Mouse (Mus musculus): Measurements from ENCODE around the gene Syt3. TPM values are rescaled to one million over a fixed set of nuclear protein-coding genes. Genes with fewer than 3 reads are reported as not detected.

The Syt3 gene
- polyA plus RNA-seq, 1 experiment from 2014 or later: 2.1 TPM

DNA sequence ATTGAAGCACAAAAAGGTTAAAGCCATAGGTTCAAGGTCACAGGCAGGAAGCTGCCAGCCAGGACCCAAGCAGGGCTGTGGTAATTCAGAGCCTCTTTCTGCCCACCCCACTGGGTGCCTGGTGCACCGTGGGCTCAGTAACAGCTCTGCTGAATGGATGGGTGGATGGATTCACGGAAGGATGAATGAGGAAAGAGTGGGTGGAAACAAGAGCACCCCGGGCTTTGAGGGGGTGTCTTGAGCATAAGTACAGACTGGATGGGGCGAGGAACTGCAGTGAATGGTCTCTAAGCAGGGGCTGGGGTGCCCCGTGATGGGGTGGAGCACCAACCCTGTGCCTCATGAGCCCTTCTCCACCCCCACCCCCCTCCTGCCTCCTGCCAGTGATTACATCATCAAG, 42.2 kb upstream of the Syt3 start:
- Histone ChIP-seq H3K9me3 (ENCODE audit: control insufficient read depth, low read length) (no peaks in the 10 kb centered on the region), H3K27ac (replicated peaks; ENCODE audit: low read depth, low read length) (no peak overlapping the region), H3K4me1 (ENCODE audit: control insufficient read depth, insufficient read depth, low read length) (no peaks in the 10 kb centered on the region; the same call in 1 of the 2 replicates), H3K36me3 (ENCODE audit: control insufficient read depth, insufficient read depth, low read length) (no peaks in the 10 kb centered on the region), H3K27me3 (ENCODE audit: control insufficient read depth, insufficient read depth, low read length) (peaks cover 36% of the 10 kb centered on the region), H3K4me3 (ENCODE audit: low read depth, low read length) (no peak overlapping the region), H3K9ac (ENCODE audit: low read length) (no peak overlapping the region), H3K4me2 (ENCODE audit: low read depth, severe bottlenecking) (no peak overlapping the region)
- WGBS: 57% methylated on average over 5 of the region's 5 CpGs
- no peak for DNase-seq (ENCODE audit: low spot score)
- no peak for ATAC-seq (ENCODE audit: insufficient number of reproducible peaks, low FRiP score, low TSS enrichment, low read depth)

DNA sequence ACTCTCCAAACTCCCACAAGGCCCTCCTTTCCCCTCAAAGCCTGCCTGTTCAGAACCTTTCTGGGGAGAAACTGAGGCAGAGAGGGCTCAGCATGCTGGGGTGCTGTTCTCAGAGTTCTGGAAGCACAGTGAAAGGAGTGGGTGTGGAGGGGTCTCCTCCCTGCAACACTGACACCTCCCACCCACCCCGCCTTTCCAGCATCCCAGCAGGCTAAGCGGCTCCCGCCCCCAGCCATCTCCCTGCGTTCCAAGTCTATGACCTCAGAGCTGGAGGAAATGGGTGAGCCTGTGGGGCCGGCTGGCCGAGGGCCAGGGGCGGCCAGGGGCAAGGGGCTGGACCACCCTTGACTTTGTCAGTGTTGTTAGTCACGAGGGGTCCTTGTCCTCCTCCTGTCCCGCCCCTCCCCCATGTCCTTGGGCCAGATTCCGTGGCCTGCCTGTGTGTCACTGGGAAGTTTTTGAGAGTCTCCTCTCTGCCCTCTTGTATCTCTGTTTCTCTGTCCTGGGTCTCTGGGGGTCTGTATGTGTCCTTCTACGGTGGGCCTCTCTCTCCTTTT, 40.4 kb upstream of the Syt3 start:
- H3K9ac ChIP-seq (ENCODE audit: low read length): no peak overlapping the region
- peaks cover 24% of the 10 kb centered on the region for H3K27me3 ChIP-seq (ENCODE audit: control insufficient read depth, insufficient read depth, low read length)
- H3K4me2 ChIP-seq (ENCODE audit: low read depth, severe bottlenecking): no peak overlapping the region
- H3K4me1 ChIP-seq (ENCODE audit: control insufficient read depth, insufficient read depth, low read length): no peaks in the 10 kb centered on the region
- ATAC-seq (ENCODE audit: insufficient number of reproducible peaks, low FRiP score, low TSS enrichment, low read depth) (no peak), DNase-seq (ENCODE audit: low spot score) (no peak)
- H3K4me3 ChIP-seq (ENCODE audit: low read depth, low read length): no peak overlapping the region
- WGBS: 21% methylated on average over 11 of the region's 11 CpGs
- H3K27ac ChIP-seq (replicated peaks; ENCODE audit: low read depth, low read length): no peak overlapping the region
- H3K9me3 ChIP-seq (ENCODE audit: control insufficient read depth, low read length): no peaks in the 10 kb centered on the region; the same call in 1 of the 2 replicates
- H3K36me3 ChIP-seq (ENCODE audit: control insufficient read depth, insufficient read depth, low read length): no peaks in the 10 kb centered on the region

DNA sequence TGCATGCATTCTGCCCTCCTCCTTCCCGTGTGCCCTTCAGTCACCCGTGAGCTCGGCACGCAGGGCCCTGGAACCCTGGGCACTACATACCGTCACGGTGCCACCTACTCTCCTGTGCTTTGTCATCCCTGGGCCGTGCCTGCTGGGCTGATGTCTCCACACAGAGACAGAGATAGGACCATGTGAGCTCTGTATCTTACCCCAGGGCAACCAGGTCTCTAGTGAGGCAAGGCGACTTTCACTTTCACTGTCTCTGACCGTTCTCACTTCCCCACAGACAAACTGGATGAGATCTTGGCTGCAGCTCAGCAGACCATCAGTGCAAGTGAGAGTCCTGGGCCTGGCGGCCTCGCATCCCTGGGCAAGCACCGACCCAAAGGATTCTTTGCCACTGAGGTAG, 39.3 kb upstream of the Syt3 start:
- Histone ChIP-seq H3K27ac (replicated peaks; ENCODE audit: low read depth, low read length) (no peak overlapping the region), H3K4me2 (ENCODE audit: low read depth, severe bottlenecking) (no peak overlapping the region), H3K9me3 (ENCODE audit: control insufficient read depth, low read length) (no peaks in the 10 kb centered on the region; the same call in 1 of the 2 replicates), H3K36me3 (ENCODE audit: control insufficient read depth, insufficient read depth, low read length) (no peaks in the 10 kb centered on the region), H3K4me3 (ENCODE audit: low read depth, low read length) (no peak overlapping the region), H3K9ac (ENCODE audit: low read length) (no peak overlapping the region), H3K27me3 (ENCODE audit: control insufficient read depth, insufficient read depth, low read length) (peaks cover 20% of the 10 kb centered on the region), H3K4me1 (ENCODE audit: control insufficient read depth, insufficient read depth, low read length) (no peaks in the 10 kb centered on the region)
- 65% methylated on average over 12 of the region's 12 CpGs for WGBS
- ATAC-seq (ENCODE audit: insufficient number of reproducible peaks, low FRiP score, low TSS enrichment, low read depth) (no peak), DNase-seq (ENCODE audit: low spot score) (no peak)

DNA sequence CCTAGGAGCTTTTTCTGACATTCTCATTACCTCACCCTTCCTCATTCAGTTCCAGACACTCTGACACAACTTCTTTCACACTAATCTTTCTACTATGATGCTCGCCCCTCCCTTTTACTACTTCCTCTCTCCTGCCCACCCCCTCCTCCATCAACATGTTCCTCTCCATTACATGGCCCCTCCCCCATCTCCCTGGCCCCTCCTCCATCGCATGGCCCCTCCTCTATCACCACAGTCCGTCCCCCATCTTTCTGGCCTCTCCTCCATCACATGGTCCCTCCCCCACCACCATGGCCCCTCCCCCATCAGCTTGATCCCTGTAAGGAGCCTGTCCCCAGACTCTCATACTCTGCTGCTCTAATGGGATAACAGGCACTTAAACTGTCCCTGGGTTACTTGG, 34.9 kb upstream of the Syt3 start:
- Histone ChIP-seq H3K9me3 (ENCODE audit: control insufficient read depth, low read length) (no peaks in the 10 kb centered on the region; the same call in 1 of the 2 replicates), H3K36me3 (ENCODE audit: control insufficient read depth, insufficient read depth, low read length) (no peaks in the 10 kb centered on the region), H3K9ac (ENCODE audit: low read length) (no peak overlapping the region), H3K4me3 (ENCODE audit: low read depth, low read length) (no peak overlapping the region), H3K4me2 (ENCODE audit: low read depth, severe bottlenecking) (no peak overlapping the region), H3K4me1 (ENCODE audit: control insufficient read depth, insufficient read depth, low read length) (peaks cover 9% of the 10 kb centered on the region; the same call in 1 of the 2 replicates), H3K27ac (replicated peaks; ENCODE audit: low read depth, low read length) (no peak overlapping the region), H3K27me3 (ENCODE audit: control insufficient read depth, insufficient read depth, low read length) (peaks cover 54% of the 10 kb centered on the region)
- 17% methylated on average over 3 of the region's 3 CpGs for WGBS
- no peak for ATAC-seq (ENCODE audit: insufficient number of reproducible peaks, low FRiP score, low TSS enrichment, low read depth)
- no peak for DNase-seq (ENCODE audit: low spot score)

DNA sequence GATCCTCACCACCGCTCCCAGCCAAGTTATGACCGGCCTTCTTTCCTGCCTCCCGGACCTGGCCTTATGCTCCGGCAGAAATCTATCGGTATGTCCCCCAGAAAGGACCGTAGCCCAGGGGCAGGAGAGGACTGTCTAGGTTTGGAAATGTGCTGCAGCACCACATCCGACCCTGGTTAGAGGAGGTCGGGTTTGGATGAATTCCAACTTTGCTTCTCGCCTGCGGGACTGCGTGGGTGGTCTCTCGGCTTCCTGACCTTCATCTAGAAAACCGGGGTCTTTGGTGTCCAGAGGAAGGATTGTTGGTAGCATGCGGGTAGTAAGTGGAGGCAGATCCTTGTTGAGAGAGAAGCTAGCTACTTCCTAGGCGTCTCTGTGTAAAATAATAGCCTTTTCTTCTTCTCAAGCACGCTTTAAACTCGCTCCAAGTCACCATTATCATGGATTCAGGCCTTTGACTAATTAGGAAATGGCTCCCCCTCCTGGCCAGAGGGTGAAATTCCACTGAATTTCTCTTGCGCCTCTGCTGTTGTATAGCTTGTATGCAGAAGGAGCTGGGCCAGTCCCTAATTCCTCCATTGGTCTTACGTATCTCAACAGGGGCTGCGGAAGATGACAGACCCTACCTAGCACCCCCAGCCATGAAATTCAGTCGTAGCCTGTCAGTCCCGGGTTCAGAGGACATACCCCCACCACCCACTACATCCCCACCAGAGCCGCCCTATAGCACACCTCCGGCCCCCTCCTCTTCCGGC, 32.8 kb upstream of the Syt3 start:
- Histone ChIP-seq H3K4me1 (ENCODE audit: control insufficient read depth, insufficient read depth, low read length) (peaks cover 9% of the 10 kb centered on the region; the same call in 1 of the 2 replicates), H3K9me3 (ENCODE audit: control insufficient read depth, low read length) (no peaks in the 10 kb centered on the region; the same call in 1 of the 2 replicates), H3K4me2 (ENCODE audit: low read depth, severe bottlenecking) (peak overlapping the region; percentile 44), H3K36me3 (ENCODE audit: control insufficient read depth, insufficient read depth, low read length) (no peaks in the 10 kb centered on the region), H3K9ac (ENCODE audit: low read length) (no peak overlapping the region), H3K27me3 (ENCODE audit: control insufficient read depth, insufficient read depth, low read length) (peaks cover 75% of the 10 kb centered on the region), H3K27ac (replicated peaks; ENCODE audit: low read depth, low read length) (no peak overlapping the region), H3K4me3 (ENCODE audit: low read depth, low read length) (0 out of 2 replicates have a peak overlapping the region, but pooled peaks have one; percentile 3)
- DNase-seq (ENCODE audit: low spot score): peak; percentile 88
- 5% methylated on average over 25 of the region's 25 CpGs for WGBS
- ATAC-seq (ENCODE audit: insufficient number of reproducible peaks, low FRiP score, low TSS enrichment, low read depth): peak; percentile 48

DNA sequence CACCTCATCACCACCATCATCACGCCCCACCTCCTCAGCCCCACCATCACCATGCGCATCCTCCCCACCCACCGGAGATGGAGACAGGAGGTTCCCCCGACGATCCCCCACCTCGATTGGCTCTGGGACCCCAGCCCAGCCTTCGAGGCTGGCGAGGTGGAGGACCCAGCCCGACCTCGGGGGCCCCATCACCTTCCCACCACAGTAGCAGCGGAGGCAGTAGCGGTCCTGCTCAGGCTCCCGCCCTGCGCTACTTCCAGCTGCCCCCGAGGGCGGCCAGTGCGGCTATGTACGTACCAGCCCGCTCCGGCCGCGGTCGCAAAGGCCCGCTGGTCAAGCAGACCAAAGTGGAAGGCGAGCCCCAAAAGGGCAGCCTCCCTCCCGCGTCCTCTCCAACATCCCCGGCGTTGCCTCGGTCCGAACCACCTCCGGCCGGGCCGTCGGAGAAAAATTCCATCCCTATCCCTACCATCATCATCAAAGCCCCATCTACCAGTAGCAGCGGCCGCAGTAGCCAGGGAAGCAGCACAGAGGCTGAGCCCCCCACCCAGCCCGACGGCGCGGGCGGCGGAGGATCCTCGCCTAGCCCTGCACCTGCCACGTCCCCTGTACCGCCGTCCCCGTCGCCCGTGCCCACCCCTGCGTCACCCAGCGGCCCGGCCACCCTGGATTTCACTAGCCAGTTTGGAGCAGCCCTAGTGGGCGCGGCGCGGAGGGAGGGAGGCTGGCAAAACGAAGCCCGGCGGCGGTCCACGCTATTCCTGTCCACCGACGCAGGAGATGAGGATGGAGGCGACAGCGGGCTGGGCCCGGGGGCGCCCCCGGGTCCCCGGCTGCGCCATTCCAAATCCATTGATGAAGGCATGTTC, 31.8 kb upstream of the Syt3 start:
- Histone ChIP-seq H3K4me3 (ENCODE audit: low read depth, low read length) (no peak overlapping the region), H3K9ac (ENCODE audit: low read length) (no peak overlapping the region), H3K9me3 (ENCODE audit: control insufficient read depth, low read length) (no peaks in the 10 kb centered on the region; the same call in 1 of the 2 replicates), H3K4me1 (ENCODE audit: control insufficient read depth, insufficient read depth, low read length) (peaks cover 14% of the 10 kb centered on the region; the same call in 1 of the 2 replicates), H3K27me3 (ENCODE audit: control insufficient read depth, insufficient read depth, low read length) (peaks cover 85% of the 10 kb centered on the region), H3K36me3 (ENCODE audit: control insufficient read depth, insufficient read depth, low read length) (no peaks in the 10 kb centered on the region), H3K4me2 (ENCODE audit: low read depth, severe bottlenecking) (no peak overlapping the region), H3K27ac (replicated peaks; ENCODE audit: low read depth, low read length) (no peak overlapping the region)
- 3% methylated on average over 66 of the region's 71 CpGs for WGBS
- ATAC-seq (ENCODE audit: insufficient number of reproducible peaks, low FRiP score, low TSS enrichment, low read depth): no peak
- DNase-seq (ENCODE audit: low spot score): no peak

DNA sequence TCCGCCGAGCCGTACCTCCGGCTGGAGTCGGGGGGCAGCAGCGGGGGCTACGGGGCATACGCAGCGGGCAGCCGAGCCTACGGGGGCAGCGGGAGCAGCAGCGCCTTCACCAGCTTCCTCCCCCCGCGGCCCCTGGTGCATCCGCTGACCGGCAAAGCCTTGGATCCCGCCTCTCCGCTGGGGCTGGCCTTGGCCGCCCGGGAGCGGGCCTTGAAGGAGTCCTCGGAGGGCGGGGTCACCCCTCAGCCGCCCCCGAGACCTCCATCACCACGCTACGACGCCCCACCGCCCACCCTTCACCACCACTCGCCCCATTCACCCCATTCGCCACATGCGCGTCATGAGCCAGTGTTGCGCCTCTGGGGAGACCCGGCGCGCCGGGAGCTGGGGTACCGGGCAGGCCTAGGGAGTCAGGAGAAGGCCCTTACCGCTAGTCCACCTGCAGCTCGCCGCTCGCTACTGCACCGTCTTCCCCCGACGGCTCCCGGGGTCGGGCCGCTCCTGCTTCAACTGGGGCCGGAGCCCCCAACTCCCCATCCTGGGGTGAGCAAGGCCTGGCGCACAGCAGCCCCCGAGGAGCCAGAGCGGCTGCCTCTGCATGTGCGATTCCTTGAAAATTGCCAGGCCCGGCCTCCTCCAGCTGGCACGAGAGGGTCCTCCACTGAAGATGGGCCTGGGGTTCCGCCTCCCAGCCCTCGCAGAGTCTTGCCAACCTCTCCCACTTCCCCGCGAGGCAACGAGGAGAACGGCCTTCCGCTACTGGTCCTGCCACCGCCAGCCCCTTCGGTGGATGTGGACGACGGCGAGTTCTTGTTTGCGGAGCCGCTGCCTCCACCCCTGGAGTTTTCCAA, 30.9 kb upstream of the Syt3 start:
- DNase-seq (ENCODE audit: low spot score) (no peak), ATAC-seq (ENCODE audit: insufficient number of reproducible peaks, low FRiP score, low TSS enrichment, low read depth) (no peak)
- Histone ChIP-seq H3K27me3 (ENCODE audit: control insufficient read depth, insufficient read depth, low read length) (peaks cover 90% of the 10 kb centered on the region), H3K9ac (ENCODE audit: low read length) (no peak overlapping the region), H3K36me3 (ENCODE audit: control insufficient read depth, insufficient read depth, low read length) (no peaks in the 10 kb centered on the region), H3K4me3 (ENCODE audit: low read depth, low read length) (peak overlapping the region; percentile 3; the same call in 1 of the 2 replicates), H3K4me1 (ENCODE audit: control insufficient read depth, insufficient read depth, low read length) (peaks cover 16% of the 10 kb centered on the region; the same call in 1 of the 2 replicates), H3K4me2 (ENCODE audit: low read depth, severe bottlenecking) (no peak overlapping the region), H3K9me3 (ENCODE audit: control insufficient read depth, low read length) (no peaks in the 10 kb centered on the region; the same call in 1 of the 2 replicates), H3K27ac (replicated peaks; ENCODE audit: low read depth, low read length) (no peak overlapping the region)
- 2% methylated on average over 64 of the region's 71 CpGs for WGBS

All from limb, embryonic 11.5 days (tissue).